Mouse (Mus musculus) mesoderm, embryonic 11.5 days (tissue): ENCODE results near the gene Prnp.

ENCODE experiments used
- DNase-seq: peaks from one replicate; pipeline ENCODE4 v3.0.0-alpha.2; 2012; ENCODE audit warnings: low read depth, low spot score

Prnp gene

DNA sequence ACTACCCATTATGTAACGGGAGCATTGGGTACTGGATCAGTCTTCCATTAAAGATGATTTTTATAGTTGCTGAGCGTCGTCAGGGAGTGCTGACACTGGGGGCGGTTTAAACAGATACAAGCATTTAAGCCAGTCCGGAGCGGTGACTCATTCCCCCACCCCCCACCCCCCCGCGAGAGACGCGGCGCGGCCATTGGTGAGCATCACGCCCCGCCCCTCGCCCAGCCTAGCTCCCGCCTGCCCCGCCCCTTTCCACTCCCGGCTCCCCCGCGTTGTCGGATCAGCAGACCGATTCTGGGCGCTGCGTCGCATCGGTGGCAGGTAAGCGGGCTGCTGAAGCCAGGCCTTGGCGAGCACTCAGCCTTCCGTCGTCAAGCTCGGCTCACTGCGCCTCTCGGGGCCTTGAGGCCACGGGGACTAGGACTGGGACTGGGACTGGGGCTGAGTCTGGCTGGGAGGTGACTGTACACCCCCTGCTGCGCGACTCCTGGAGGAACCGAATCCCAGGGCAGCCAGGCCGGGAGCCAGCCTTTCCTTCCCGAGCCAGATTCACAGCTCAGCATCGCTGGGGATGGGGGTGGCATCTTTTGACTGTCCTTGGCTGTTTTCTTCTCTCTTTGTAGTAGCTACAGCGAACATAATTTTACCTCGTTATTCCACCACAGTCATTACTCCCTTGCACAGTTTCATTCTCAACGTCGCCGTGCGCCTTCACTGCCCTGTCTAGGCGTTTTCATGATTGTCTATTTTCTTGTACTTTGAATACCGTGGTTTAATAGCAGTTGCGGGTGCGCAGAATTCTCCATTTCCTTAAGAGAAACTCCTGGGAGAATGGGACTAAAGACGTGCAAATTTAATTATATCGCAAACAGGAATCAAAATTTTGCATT, at the start of gene Prnp, which contains the start of gene Prn:
Prnp (plus strand) TSS at position 246 of the 890 bp plus-strand sequence.
Prn (plus strand) TSS at position 275 of the 890 bp plus-strand sequence.
- peak; percentile 91 for DNase-seq

DNA sequence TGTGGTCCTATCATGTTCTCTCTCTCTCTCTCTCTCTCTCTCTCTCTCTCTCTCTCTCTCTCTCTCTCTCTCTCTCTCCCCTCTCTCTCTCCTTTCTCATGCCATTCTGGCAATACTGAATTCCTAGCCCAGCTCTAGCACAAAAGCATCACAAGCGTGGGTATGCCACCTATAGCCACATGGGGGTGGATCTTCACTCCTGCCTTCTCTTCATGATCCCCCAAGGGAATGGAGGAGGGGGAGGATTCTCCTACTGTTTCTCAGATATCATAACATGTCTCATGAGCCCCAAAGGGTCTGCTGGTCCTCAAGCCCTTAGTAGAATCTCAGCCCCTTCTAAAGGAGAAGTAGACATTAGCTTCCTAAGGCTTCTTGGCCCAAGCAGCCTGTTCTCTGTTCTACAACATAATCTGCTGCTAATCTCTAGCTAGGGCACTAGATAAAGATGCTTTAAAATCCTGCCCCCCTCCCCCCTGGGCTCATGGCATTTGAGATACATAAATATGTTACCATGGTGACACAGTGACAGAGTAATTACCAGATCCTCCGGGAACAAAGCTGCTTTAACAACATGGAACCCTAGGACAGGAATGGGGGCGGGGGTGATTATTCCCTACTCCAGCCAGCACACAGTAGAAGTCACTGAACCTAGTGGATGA, 47.0 kb upstream of the Prnp start:
- peak; percentile 31 for DNase-seq

DNA sequence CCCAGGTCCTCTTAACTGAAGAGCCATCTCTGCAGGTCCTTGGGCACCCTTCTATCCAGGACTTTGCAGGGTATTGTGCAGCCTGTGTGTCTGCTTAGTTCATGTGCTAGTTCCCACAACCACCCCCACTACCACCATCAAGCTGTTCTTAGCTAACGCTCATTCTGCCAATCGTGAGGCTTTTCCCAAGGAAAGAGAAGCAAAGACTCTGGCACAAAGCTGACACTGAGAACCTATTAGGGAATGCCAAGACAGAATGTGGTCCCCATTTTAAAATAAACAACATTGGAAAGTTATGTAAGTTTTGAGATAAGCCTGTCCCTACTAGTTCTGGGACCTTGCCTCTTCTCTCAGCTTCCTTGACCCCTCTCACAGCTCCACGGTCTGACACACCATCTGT, 46.3 kb upstream of the Prnp start:
- DNase-seq, result no peak

DNA sequence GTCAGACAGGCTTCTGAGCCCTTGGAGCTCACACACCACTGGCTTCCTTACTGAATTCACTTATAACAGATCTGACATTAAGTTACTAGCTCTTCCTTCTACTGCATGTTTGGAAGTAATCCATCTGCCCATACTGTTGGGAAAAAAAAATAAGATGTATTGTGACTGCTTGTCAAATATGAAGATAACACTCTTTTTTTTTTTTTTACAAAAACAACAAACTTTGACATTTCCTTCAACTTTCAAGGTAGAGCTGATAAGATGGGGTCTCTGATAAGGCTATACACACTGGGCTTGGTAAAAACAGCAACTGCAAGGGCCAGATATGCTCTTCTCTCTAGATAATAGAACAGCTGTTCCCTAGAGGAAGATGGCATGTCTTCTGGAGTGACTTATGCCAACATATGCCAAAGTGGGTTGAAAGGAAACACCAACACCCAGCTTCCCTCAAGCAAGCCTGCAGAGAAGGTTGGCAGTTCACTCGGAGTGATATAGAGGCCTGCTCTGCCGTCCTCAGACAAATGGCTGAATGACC, 45.4 kb upstream of the Prnp start:
- no peak for DNase-seq

DNA sequence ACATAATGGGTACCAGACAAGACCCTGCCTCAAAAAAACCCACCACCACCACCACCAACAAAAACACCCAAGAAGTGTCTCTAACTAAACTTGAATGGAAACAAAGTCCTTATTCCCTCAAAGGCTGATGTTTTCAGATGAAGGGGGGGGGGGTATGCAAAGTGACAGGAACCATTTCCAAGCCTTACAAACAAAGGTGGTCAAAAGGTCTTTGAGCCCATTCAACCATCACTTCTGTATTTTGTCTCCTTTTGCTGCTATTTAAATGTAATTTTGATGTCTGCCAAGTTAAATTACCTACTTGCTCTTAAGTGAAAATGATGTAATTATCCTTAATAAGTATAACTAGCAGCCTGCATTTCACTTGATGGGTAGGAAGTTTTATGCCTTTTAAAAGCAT, 43.1 kb upstream of the Prnp start:
- DNase-seq, result no peak

DNA sequence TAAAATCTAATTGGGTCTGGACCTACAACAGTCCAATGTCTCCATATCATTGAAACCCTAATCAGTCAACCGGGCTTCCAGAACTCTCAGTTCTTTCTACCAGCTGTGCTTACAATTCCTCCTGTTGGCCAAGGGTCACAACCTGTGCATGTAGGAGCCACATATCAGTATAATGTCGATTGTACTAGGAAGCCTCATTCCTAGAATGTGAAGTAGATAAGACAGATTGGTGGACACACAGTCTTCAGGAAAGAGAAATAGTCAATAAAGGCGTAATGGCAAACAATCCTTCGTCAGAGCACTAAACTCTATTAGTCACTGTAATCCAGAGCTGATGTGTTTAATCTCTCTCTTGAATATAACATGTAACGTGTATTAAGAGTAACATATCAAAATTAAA, 40.7 kb upstream of the Prnp start:
- DNase-seq, result no peak

DNA sequence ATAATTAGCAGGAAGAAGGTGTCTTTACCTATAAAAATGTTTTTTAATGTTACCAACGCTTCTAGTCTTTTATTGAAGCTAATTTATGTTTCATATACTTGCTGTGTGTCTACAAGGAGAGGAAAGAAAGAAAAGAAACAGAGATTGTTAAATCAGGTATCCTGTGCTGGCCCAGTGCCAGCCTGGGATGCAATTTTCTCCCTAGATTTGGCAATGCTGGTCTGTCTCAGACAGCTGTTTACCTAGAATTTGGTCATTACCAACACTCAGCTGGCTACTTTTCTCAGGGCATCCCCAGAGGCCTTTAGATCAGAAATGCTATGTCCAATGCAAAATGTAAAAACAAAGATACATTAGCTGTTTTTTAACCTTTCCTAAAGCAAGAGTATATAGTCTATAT, 36.4 kb upstream of the Prnp start:
- no peak for DNase-seq

DNA sequence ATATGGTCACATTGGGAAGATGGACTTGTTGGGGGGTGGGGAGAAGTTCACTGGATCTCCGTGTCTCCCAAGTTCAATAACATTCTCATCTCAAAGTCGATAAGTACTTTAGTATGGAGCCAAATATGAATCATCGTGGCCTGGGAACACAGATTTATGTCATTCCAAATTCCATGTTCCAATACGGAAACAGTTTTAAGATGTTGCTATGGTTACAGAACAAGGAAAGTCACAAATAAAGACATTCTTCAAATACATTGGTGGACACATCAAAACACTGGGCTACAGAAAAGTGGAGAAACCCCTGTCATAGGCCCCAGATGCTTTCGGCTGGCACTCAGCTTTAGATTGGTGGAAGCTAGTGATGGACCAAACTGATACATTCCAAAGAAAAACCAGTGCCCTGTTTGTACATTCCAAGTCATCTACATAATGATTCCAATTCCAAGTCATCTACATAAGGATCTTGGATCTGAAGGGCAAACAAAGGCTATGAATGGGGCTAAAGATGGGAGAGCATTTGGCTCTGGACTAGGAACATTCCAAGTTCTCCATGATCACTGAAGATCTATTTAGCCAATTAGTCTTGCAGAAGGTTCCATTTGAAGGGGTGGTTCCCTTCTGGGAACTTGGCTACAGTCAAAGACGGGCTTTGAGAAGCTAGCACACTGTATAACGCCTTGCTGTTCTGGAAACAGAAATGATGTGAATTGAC, 33.0 kb upstream of the Prnp start:
- no peak for DNase-seq

DNA sequence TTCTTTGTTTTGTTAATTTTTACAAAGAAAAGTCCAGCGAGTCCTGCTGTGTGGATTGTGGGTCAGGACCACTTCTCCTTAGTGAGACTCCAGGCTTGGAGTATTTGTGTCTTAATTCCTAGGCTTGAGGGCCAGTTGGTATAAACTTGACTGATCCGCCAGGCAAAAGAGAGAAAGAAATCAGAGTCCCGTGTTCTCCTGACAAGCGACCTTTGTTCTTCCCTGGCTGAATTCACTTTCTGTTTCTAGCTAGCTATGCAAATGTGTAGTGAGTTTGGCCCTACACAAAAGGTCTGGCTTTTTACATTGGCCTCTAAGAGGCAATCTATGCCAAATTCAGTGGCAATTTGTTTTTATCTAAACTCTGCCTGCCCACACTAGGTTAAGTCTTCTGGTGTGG, 28.0 kb upstream of the Prnp start:
- no peak for DNase-seq

DNA sequence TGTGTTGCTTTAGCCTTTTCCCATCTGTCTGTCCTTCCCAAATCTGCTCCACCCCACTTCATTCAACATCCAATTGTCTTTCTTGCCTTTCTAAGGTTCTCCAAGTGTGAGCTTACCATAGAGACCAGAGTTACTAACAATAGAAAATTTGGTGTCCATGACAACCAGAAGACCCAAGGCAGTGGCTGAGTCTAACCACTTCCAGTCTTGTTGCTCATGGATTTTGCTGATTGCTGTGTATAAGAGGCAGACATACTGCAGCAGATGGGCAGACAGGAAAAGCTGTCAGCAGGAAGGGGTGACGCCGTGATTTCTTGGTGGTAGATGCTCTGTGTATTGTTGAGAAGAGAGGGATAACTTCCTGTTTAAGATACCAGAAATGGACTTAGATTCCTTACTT, 26.6 kb upstream of the Prnp start:
- DNase-seq, result no peak

DNA sequence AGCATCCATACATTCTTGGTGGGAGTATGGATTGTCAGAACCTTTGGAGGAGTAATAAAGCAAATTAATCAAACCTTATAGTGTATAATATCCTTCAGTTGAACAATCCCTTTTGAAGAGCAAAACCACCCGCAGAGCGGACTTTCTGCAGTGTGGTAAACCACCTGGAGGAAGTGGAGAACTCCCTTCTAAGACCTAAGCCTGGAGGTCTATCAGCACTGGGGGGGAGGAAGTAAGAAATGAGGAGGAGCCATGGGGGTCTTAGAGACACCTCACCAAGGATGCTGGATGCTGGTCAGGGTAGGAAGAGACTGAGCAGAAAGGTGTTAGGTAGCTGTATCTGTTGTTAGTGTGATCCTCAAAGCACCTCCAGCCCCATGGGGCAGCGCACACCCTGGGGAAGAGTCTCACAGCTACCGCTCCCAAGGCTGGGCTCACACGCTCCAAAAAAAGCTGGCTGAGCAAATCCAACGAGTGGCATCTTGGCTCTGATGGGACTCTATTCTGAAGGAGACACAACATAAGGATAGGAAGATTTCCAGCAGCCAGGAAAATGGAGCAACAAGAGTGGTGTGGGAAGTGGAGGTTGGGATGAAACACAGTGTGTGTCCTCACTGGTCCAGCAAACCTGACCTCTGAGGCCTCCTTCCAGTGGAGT, 23.1 kb upstream of the Prnp start:
- no peak for DNase-seq

DNA sequence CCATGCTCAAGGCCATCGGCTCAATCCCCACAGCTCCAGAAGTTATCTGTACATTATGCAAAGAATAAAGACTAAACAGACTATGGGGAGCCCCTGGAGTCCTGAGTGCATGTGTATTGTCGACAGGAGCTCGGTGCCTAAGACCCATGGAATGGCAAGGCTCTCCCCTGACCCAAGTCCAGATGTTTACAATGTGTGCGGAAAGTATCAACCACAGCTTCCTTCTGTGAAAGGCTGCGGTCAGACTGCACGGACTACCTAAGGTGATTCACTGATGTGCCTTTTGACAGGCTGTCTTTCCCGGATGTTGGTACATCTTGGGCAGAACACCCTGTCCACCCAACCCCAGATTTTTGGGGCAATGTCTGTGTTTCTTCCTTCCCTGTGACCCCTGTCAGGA, 21.5 kb upstream of the Prnp start:
- DNase-seq, result no peak

DNA sequence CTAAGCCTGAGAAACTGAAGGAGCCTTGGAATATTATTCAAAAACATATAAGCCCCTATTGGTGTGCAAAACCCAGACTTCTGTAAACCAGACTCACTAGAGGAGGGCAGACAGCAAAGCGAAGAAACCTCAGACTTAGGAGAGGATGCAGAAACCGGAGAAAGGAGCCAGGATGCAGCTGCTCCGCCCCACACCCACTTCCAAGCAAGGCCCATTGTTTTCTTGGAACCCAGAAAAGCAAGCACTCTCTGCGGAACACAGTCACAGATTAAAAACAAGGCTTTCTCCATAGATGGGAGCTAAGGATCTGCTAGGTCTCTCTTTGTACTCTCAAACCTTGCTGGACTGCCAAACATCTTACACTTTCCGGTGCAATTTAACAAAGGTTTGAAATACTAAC, 17.2 kb upstream of the Prnp start:
- DNase-seq, result no peak

DNA sequence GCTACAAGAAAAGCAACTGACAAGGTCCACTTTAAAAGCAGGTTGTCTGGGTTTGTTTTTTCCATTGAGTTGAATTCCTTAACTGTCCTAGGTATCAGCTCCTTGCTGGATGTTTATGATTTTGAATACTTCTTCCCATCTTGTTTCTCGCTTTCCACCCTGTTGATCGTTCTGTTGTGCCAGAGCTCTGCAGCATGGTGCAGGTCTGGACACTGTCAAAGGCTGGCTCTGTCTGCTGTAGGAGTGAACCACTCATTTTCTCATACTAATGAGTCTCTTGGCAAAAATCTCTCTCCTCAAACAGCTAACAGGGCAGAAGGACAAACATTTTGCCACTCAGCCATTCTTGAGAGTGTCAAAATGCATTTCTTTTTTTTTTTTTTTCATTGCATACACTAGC, 14.6 kb upstream of the Prnp start:
- DNase-seq, result no peak

DNA sequence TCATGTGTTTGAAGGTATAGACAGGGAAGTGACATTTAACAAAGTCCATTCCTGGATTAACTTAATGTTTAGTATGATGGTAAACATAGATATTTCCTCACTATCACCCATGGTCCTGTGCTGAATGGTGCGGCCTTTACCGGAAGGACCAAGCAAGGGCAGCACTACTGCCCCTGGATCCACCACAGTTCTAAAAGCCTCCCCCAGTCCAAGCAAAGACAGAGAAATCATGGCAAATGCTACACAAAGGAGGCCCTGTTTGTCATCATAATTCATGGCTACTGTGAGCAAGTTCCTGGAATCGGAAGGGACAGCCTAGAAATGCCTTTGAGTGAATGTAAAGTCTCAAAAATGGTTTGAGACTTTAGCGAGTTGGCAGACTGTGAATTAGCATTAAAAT, 13.7 kb upstream of the Prnp start:
- no peak for DNase-seq

DNA sequence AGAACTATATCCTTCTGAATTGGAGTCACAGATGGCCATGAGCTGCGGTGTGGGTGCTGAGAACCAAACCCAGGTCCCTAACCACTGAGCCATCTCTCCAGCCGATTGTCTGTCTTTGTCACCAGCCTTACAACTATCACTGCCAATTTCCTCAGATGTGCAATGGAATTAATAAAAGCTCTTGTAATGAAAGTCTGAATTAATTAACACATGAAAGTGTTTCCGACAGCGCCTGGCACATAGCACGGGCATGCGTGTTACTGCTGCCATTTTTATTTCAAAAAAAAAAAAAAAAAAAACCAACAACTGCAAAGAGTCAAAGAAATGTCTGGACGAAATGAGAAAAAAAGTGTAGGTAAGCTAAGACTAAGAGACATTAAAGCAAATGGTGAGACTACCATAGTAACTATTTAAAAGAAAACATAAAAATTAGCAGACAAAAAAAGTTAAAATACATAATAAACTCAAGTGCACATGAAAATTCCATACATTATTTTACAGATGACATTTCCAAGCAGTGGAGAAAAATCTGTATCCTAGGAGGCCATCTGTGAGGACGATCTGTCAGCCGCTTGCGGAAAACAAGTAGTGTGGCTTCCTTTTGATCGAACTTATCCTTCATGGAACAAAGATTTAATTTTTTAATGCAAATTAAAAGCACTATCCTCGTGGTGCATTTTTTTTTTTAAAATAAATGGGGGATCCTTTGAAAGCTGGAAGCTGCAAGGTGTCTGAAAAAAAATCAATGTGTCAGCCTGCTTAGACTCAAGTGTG, 12.2 kb upstream of the Prnp start:
- no peak for DNase-seq

DNA sequence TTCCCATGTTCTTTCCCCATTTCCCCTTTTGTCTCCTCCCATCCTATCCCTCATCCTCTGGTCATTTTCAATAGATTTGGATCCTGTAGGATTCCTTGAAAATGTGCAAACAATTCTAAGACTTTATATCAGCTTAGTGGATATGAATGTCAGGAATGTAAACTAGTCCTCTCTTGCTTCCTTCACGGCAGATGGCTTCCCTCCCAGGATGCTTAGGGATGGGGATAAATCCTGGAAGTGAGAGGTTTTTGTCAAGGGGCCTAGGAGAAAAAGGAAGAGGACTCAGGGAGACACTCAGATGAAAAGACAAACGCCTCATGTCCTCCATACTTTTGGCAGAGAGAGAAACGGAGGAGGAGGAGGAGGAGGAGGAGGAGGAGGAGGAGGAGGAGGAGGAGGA, 7.3 kb upstream of the Prnp start:
- no peak for DNase-seq

DNA sequence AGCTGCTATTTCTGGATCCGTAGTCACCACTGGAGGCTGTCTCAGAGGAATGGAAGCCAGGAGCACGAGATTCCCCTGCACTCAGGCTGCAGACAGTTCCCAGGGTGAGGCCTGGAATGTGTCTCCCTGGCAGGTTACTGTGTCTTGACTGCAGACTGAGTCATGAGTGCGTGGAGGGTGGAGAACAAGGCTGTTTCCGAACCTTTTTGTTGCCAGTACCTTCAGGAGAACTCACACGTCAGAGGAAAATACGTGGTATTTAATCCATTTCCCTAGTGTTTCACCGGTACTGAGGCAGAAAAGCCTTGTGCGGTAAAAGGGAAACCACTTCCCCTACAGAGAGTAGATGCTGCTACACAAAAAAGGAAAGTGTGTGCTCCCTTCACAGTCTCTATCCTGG, 6.9 kb upstream of the Prnp start:
- no peak for DNase-seq

DNA sequence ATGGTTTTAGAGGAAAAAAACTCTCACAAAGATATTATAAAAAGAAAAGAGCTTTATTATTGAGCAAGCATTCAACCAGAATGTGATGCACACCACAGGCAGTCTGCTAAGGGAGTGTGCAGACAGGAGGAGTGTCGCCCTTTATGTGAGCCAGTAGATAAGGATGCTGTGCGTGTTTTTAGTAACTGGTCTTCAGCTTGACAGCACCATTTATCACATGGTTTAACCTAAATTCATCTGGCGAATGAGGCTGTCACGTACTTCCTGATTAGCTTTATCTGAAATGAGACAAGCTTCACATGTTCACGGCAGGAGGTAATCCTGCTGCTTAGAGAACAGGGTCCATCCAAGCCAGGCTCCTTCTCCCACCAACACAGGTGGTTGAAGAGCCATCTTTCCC, 4.7 kb upstream of the Prnp start:
- no peak for DNase-seq

DNA sequence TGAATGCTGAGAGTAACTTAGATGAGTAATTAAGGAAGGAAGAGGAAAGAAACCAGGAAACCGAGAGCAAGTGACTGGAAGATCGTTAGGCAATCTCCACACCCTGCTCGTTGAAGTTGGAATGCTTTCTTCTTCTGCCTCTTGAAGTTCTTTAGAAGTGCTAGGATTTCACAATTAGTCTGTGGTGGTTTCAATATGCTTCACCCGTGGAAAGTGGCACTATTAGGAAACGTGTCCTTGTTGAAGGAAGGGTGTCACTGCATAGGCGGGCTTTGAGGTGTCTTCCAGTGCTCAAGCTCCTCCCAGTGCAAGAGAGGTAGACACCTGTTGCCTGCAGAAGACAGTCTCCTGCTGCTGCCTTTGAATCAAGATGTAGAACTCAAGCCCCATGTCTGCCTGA, 4.0 kb upstream of the Prnp start:
- no peak for DNase-seq

DNA sequence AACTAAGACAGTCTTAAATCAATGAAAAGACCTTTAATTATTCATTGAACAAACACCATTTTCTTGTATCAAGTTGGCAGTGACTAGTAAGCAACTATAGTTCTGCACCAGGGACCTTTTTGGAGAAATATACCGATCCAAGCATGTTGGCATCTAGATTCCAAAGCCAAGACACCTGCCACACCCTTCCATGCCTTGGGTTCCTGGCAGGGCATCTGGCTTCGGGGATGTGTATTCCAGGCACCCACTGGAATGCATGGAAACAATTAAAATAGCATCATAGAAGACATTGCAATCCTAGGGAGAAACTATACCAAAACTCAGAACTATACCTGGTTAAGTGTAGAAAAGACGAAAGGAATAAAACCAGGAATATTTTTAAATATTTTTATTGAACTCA, 3.5 kb upstream of the Prnp start:
- DNase-seq, result no peak
